8 mouse cellular contexts compared by ENCODE assay signal in genomic region chr8:94035200-94035599, GRCm38 (mm10). TPM values are rescaled to one million over a fixed set of nuclear protein-coding genes. Genes with fewer than 3 reads are reported as not detected.
DNase-seq lines count a peak whose midpoint lies in the region; ATAC-seq and TF ChIP-seq lines count a peak whose summit lies in the region.

No protein-coding gene starts in this region.

- intact Hi-C loops in left cerebral cortex, postnatal 10 days (cut with DNase I): no loop called here

- no peaks in the 10 kb centered on the region for H3K27me3 ChIP-seq in heart, embryonic 16.5 days (ENCODE audit: control insufficient read depth, insufficient read depth, low read length)
- H3K27me3 ChIP-seq in hindbrain, postnatal 0 days (ENCODE audit: insufficient read depth, low read length): no peaks in the 10 kb centered on the region
- H3K27me3 ChIP-seq in midbrain, embryonic 15.5 days (replicated peaks): no peaks in the 10 kb centered on the region

- H3K4me1 ChIP-seq in heart, embryonic 16.5 days (ENCODE audit: control insufficient read depth, insufficient read depth, low read length): peaks cover 22% of the 10 kb centered on the region
- H3K4me1 ChIP-seq in bone marrow macrophage, adult 2 months (ENCODE audit: control insufficient read depth, insufficient read depth, low read length): peaks cover 23% of the 10 kb centered on the region
- H3K4me1 ChIP-seq in hindbrain, postnatal 0 days (ENCODE audit: insufficient read depth, low read length): peaks cover 7% of the 10 kb centered on the region
- peaks cover 40% of the 10 kb centered on the region for H3K4me1 ChIP-seq in midbrain, embryonic 15.5 days

- H3K27ac ChIP-seq in heart, embryonic 16.5 days (ENCODE audit: low read length): no peak overlapping the region
- H3K27ac ChIP-seq in bone marrow macrophage, adult 2 months (ENCODE audit: insufficient read depth, low read depth, low read length): no peak overlapping the region
- H3K27ac ChIP-seq in hindbrain, postnatal 0 days: no peak overlapping the region
- H3K27ac ChIP-seq in midbrain, embryonic 15.5 days: no peak overlapping the region

- WGBS in heart, embryonic 16.5 days: 46% methylated on average over 5 of the region's 5 CpGs
- 61% methylated on average over 5 of the region's 5 CpGs for WGBS in hindbrain, postnatal 0 days
- WGBS in midbrain, embryonic 15.5 days: 61% methylated on average over 5 of the region's 5 CpGs

- no peak for DNase-seq in heart, adult 8-10 months (ENCODE audit: low spot score)
- DNase-seq in hindbrain, postnatal 0 days (ENCODE audit: low spot score): no peak
- DNase-seq in left cerebral cortex, postnatal 10 days (ENCODE audit: extremely low spot score in 1 of 2, low spot score in 2 of 2): no peak
- DNase-seq in cerebellum, postnatal 14 days: no peak
- DNase-seq in urinary bladder, postnatal 14 days (ENCODE audit: low spot score): no peak

- H3K4me3 ChIP-seq in heart, embryonic 16.5 days (ENCODE audit: low read length): peak overlapping the region; percentile 96
- H3K4me3 ChIP-seq in bone marrow macrophage, adult 2 months (ENCODE audit: insufficient read depth, low read length): peak overlapping the region; percentile 1; the same call in 1 of the 2 replicates
- H3K4me3 ChIP-seq in hindbrain, postnatal 0 days (ENCODE audit: low read length): peak overlapping the region; percentile 78; the same call in 1 of the 2 replicates
- H3K4me3 ChIP-seq in midbrain, embryonic 15.5 days: peak overlapping the region; percentile 98

- H3K9ac ChIP-seq in heart, embryonic 16.5 days (ENCODE audit: low read length): peak overlapping the region; percentile 54
- no peak overlapping the region for H3K9ac ChIP-seq in hindbrain, postnatal 0 days (replicated peaks; ENCODE audit: low read length)
- 0 out of 2 replicates have a peak overlapping the region, but pooled peaks have one; percentile 12 for H3K9ac ChIP-seq in midbrain, embryonic 15.5 days

- TF ChIP-seq CTCF in bone marrow macrophage, adult 2 months (IDR thresholded peaks at IDR 0.05; ENCODE audit: low read depth, low read length): no peak
- no peak for TF ChIP-seq CTCF in hindbrain, postnatal 0 days (IDR thresholded peaks at IDR 0.05; ENCODE audit: low read depth)

- H3K9me3 ChIP-seq in heart, embryonic 16.5 days (replicated peaks; ENCODE audit: control insufficient read depth, low read length): no peaks in the 10 kb centered on the region
- H3K9me3 ChIP-seq in hindbrain, postnatal 0 days (ENCODE audit: low read length): no peaks in the 10 kb centered on the region
- no peaks in the 10 kb centered on the region for H3K9me3 ChIP-seq in midbrain, embryonic 15.5 days

- peaks cover 8% of the 10 kb centered on the region for H3K36me3 ChIP-seq in heart, embryonic 16.5 days (ENCODE audit: control insufficient read depth, insufficient read depth)
- peaks cover 4% of the 10 kb centered on the region for H3K36me3 ChIP-seq in hindbrain, postnatal 0 days (ENCODE audit: insufficient read depth, low read length)
- H3K36me3 ChIP-seq in midbrain, embryonic 15.5 days (replicated peaks): 0 out of 2 replicates have a peak, but pooled peaks cover 6% of the 10 kb centered on the region

- no peak for TF ChIP-seq POLR2A in bone marrow macrophage, adult 2 months (IDR thresholded peaks at IDR 0.05; ENCODE audit: borderline replicate concordance, low read depth, low read length)

- ATAC-seq in heart, embryonic 16.5 days (replicated peaks; ENCODE audit: extremely low read depth, insufficient read depth, low FRiP score): no peak
- no peak for ATAC-seq in hindbrain, postnatal 0 days
- ATAC-seq in midbrain, embryonic 15.5 days (replicated peaks): no peak

- peak overlapping the region; percentile 92 for H3K4me2 ChIP-seq in heart, embryonic 16.5 days (ENCODE audit: low read depth, low read length)
- H3K4me2 ChIP-seq in hindbrain, postnatal 0 days (ENCODE audit: low read depth, low read length): peak overlapping the region; percentile 82
- H3K4me2 ChIP-seq in midbrain, embryonic 15.5 days: peak overlapping the region; percentile 83

RNA-seq across cellular contexts. Expression of gene Nudt21, which starts 1.6 kb away (rescaled TPM):
- 64.5 and 76.9 TPM in 2 replicates for polyA plus RNA-seq in heart, embryonic 16.5 days (2015; fragmentation: Nextera tagmentation; extraction: Ambion mirVana)
- total RNA-seq in heart, adult 8-10 months (2022): 10 to 100 TPM; 20.0 to 25.1 (median 20.9) TPM
- 44.3 and 61.3 TPM in 2 replicates for polyA plus RNA-seq in bone marrow macrophage, adult 2 months (2012; ENCODE audit: insufficient read depth, insufficient read length, missing spikeins)
- 55.6 and 58.8 TPM in 2 replicates for total RNA-seq in hindbrain, postnatal 0 days (2014; rRNA removed)
- 94.5 TPM in 2 replicates for polyA plus RNA-seq in hindbrain, postnatal 0 days (2015; fragmentation: Nextera tagmentation; extraction: Ambion mirVana)
- polyA plus RNA-seq in midbrain, embryonic 15.5 days (2015; fragmentation: Nextera tagmentation; extraction: Ambion mirVana): 85.8 and 86.7 TPM in 2 replicates
- total RNA-seq in left cerebral cortex, postnatal 10 days (2021): 10 to 100 TPM; 66.4 to 75.8 TPM

RNA-seq across cellular contexts. Expression of gene Ogfod1, which starts 1.8 kb away (rescaled TPM):
- polyA plus RNA-seq in heart, embryonic 16.5 days (2015; fragmentation: Nextera tagmentation; extraction: Ambion mirVana): 11.1 and 12.2 TPM in 2 replicates
- 10 to 100 TPM; 27.0 to 38.4 (median 30.2) TPM for total RNA-seq in heart, adult 8-10 months (2022)
- 14.9 and 15.7 TPM in 2 replicates for polyA plus RNA-seq in bone marrow macrophage, adult 2 months (2012; ENCODE audit: insufficient read depth, insufficient read length, missing spikeins)
- 11.2 and 15.0 TPM in 2 replicates for total RNA-seq in hindbrain, postnatal 0 days (2014; rRNA removed)
- polyA plus RNA-seq in hindbrain, postnatal 0 days (2015; fragmentation: Nextera tagmentation; extraction: Ambion mirVana): 7.9 and 8.5 TPM in 2 replicates
- 14.7 and 21.6 TPM in 2 replicates for polyA plus RNA-seq in midbrain, embryonic 15.5 days (2015; fragmentation: Nextera tagmentation; extraction: Ambion mirVana)
- 10 to 100 TPM; 36.7 to 38.1 TPM for total RNA-seq in left cerebral cortex, postnatal 10 days (2021)

RNA-seq across cellular contexts. Expression of gene Amfr, which starts 22.6 kb away (rescaled TPM):
- 43.3 and 45.5 TPM in 2 replicates for polyA plus RNA-seq in heart, embryonic 16.5 days (2015; fragmentation: Nextera tagmentation; extraction: Ambion mirVana)
- total RNA-seq in heart, adult 8-10 months (2022): 100 to 1,000 TPM; 127 to 153 (median 133) TPM
- 62.2 and 84.7 TPM in 2 replicates for polyA plus RNA-seq in bone marrow macrophage, adult 2 months (2012; ENCODE audit: insufficient read depth, insufficient read length, missing spikeins)
- 195 and 265 TPM in 2 replicates for total RNA-seq in hindbrain, postnatal 0 days (2014; rRNA removed)
- 86.9 and 88.9 TPM in 2 replicates for polyA plus RNA-seq in hindbrain, postnatal 0 days (2015; fragmentation: Nextera tagmentation; extraction: Ambion mirVana)
- polyA plus RNA-seq in midbrain, embryonic 15.5 days (2015; fragmentation: Nextera tagmentation; extraction: Ambion mirVana): 74.9 and 79.0 TPM in 2 replicates
- 100 to 1,000 TPM; 129 to 132 TPM for total RNA-seq in left cerebral cortex, postnatal 10 days (2021)

Comparison
In these comparisons a context has a peak if more than half of its experiments do, and no peak if none do; other contexts are left out.
1. H3K4me3 ChIP-seq: peak in every context shown above with its lines; median percentile 98 in midbrain, embryonic 15.5 days; 96 in heart, embryonic 16.5 days; 78 in hindbrain, postnatal 0 days; 1 in bone marrow macrophage, adult 2 months.